Mouse (Mus musculus) C2C12 (cell line): ENCODE measurements around the gene Fxr2.

Experiments used
- CTCF ChIP-seq: IDR thresholded peaks from one replicate; pipeline ENCODE4 v1.5.1; 2011; ENCODE audit not compliant: control insufficient read depth, insufficient read depth, insufficient read length
- FOSL1 ChIP-seq: IDR thresholded peaks from one replicate; pipeline ENCODE4 v1.8.0; 2011; ENCODE audit warnings: mild to moderate bottlenecking, low read length; ENCODE audit not compliant: poor library complexity, insufficient read depth, severe bottlenecking
- MAX ChIP-seq: IDR thresholded peaks from one replicate; pipeline ENCODE4 v1.6.1; 2011; ENCODE audit warnings: mild to moderate bottlenecking, control low read depth
- MYOG ChIP-seq: IDR thresholded peaks from one replicate; pipeline ENCODE4 v1.6.1; 2011; ENCODE audit not compliant: control insufficient read depth, insufficient read length; ENCODE audit errors: extremely low read depth
- USF1 ChIP-seq: IDR thresholded peaks from one replicate; pipeline ENCODE4 v1.6.1; 2011; ENCODE audit warnings: low read depth, mild to moderate bottlenecking, control low read depth, moderate library complexity

DNA sequence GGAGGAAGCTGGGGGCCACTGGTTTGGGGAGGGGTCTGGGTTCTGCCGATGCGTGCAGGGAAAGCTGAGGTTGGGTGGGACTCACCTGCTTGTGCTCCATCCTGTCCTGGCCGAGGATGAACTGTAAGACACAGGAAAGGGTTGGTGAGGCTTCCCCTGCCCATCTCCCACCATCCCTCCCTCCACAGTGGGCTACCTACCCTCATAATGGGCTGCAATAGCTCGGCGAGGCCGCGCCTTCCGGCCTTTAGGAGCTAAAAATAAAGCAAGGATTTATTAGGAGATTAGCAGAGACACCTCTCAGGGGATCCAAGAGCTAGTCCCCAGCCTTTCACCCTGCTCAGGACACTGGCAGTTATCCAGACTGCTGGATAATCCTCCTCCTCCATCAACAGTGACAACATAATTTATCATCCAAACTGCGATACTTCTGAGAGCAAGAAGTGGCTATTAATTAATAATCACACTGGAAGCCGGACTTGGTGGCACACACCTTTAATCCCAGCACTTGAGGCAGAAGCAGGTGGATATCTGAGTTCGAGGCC, 60.7 kb downstream of the Fxr2 start:
- TF ChIP-seq CTCF (no peak), FOSL1 (no peak), MAX (no peak), MYOG (no peak), USF1 (no peak)
